10 mouse cellular contexts compared by ENCODE assay signal in genomic region chr9:54764091-54764490, GRCm38 (mm10). TPM values are rescaled to one million over a fixed set of nuclear protein-coding genes. Genes with fewer than 3 reads are reported as not detected.
A peak's percentile ranks its signal among the peaks of the same experiment; 100 is the strongest.
DNase-seq lines count a peak whose midpoint lies in the region; ATAC-seq and TF ChIP-seq lines count a peak whose summit lies in the region.
"Had no signal": no experiment of that assay in that cellular context is flagged by ENCODE, and none has a peak within 500 bp of the region (broad histone marks: within the 10 kb centered on the region; RNA-seq: fewer than 3 reads in every experiment).

No protein-coding gene starts in this region.

- no peak for TF ChIP-seq CTCF in E14TG2a.4 (conservative IDR thresholded peaks at IDR 0.05; ENCODE audit: low read length)

- H3K27ac ChIP-seq in heart, embryonic 10.5 days = no peak overlapping the region
- no peak overlapping the region for H3K27ac ChIP-seq in forebrain, embryonic 14.5 days (ENCODE audit: low read depth, low read length)
- H3K27ac ChIP-seq in limb, embryonic 15.5 days = no peak overlapping the region

- 16% methylated on average over 12 of the region's 12 CpGs for WGBS in heart, embryonic 10.5 days
- 19% methylated on average over 12 of the region's 12 CpGs for WGBS in forebrain, embryonic 14.5 days
- WGBS in limb, embryonic 15.5 days = 23% methylated on average over 12 of the region's 12 CpGs

- DNase-seq in heart, embryonic 10.5 days (ENCODE audit: low spot score) = no peak
- DNase-seq in heart, postnatal 10 days = no peak
- DNase-seq in forebrain, embryonic 14.5 days (ENCODE audit: low spot score) = no peak
- no peak for DNase-seq in right cerebral cortex, postnatal 25 days
- no peak for DNase-seq in layer of hippocampus, postnatal 10 days (ENCODE audit: low spot score in 2 of 2)
- DNase-seq in spleen, postnatal 10 days (ENCODE audit: low spot score in 2 of 2) = no peak
- DNase-seq: cerebellum, adult 11 months had no signal

- no peak overlapping the region; the same call in 1 of the 2 replicates for H3K9ac ChIP-seq in forebrain, embryonic 14.5 days (ENCODE audit: low read length)
- no peak overlapping the region for H3K9ac ChIP-seq in limb, embryonic 15.5 days

- ATAC-seq in forebrain, embryonic 14.5 days = no peak
- no peak for ATAC-seq in limb, embryonic 15.5 days (ENCODE audit: insufficient number of reproducible peaks, low FRiP score, low TSS enrichment, low read depth)

- H3K36me3 ChIP-seq in heart, embryonic 10.5 days = no peaks in the 10 kb centered on the region
- H3K36me3 ChIP-seq in E14TG2a.4 (ENCODE audit: insufficient read depth, low read length) = no peaks in the 10 kb centered on the region
- H3K36me3 ChIP-seq in forebrain, embryonic 14.5 days (ENCODE audit: control insufficient read depth, insufficient read depth, low read length) = no peaks in the 10 kb centered on the region
- 0 out of 2 replicates have a peak, but pooled peaks cover 3% of the 10 kb centered on the region for H3K36me3 ChIP-seq in limb, embryonic 15.5 days

- H3K4me3 ChIP-seq in heart, embryonic 10.5 days = peak overlapping the region; percentile 56
- H3K4me3 ChIP-seq in E14TG2a.4 (replicated peaks; ENCODE audit: low read length) = peak overlapping the region; percentile 78
- H3K4me3 ChIP-seq in forebrain, embryonic 14.5 days (ENCODE audit: low read depth, low read length) = peak overlapping the region; percentile 30; the same call in 1 of the 2 replicates
- H3K4me3 ChIP-seq in limb, embryonic 15.5 days = peak overlapping the region; percentile 53

- H3K4me1 ChIP-seq in heart, embryonic 10.5 days = peaks cover 30% of the 10 kb centered on the region
- H3K4me1 ChIP-seq in E14TG2a.4 (replicated peaks; ENCODE audit: low read depth, low read length) = peaks cover 21% of the 10 kb centered on the region
- H3K4me1 ChIP-seq in forebrain, embryonic 14.5 days (ENCODE audit: control insufficient read depth, insufficient read depth, low read length) = peaks cover 21% of the 10 kb centered on the region
- H3K4me1 ChIP-seq in limb, embryonic 15.5 days = peaks cover 17% of the 10 kb centered on the region

- peaks cover 81% of the 10 kb centered on the region for H3K27me3 ChIP-seq in heart, embryonic 10.5 days (ENCODE audit: insufficient read depth, poor library complexity, severe bottlenecking)
- peaks cover 96% of the 10 kb centered on the region for H3K27me3 ChIP-seq in E14TG2a.4 (ENCODE audit: insufficient read depth, low read length)
- peaks cover 41% of the 10 kb centered on the region for H3K27me3 ChIP-seq in forebrain, embryonic 14.5 days (replicated peaks; ENCODE audit: control insufficient read depth, insufficient read depth, low read length)
- peaks cover 36% of the 10 kb centered on the region for H3K27me3 ChIP-seq in limb, embryonic 15.5 days

- intact Hi-C loops in heart, postnatal 10 days (cut with DNase I) = no loop called here

- H3K4me2 ChIP-seq in forebrain, embryonic 14.5 days (ENCODE audit: low read length) = peak overlapping the region; percentile 68
- H3K4me2 ChIP-seq in limb, embryonic 15.5 days = peak overlapping the region; percentile 88

- H3K9me3 ChIP-seq in heart, embryonic 10.5 days = no peaks in the 10 kb centered on the region
- no peaks in the 10 kb centered on the region for H3K9me3 ChIP-seq in E14TG2a.4 (ENCODE audit: low read length)
- H3K9me3 ChIP-seq in forebrain, embryonic 14.5 days (replicated peaks; ENCODE audit: control insufficient read depth, low read length) = no peaks in the 10 kb centered on the region
- H3K9me3 ChIP-seq in limb, embryonic 15.5 days = no peaks in the 10 kb centered on the region

RNA-seq across cellular contexts. Expression of gene Crabp1, which starts 0.5 kb away (rescaled TPM):
- 63.7 and 204 TPM in 2 replicates for polyA plus RNA-seq in heart, embryonic 10.5 days (2016; fragmentation: Nextera tagmentation; extraction: Ambion mirVana)
- total RNA-seq in heart, postnatal 10 days (2021) = not detected
- polyA plus RNA-seq in forebrain, embryonic 14.5 days (2014; fragmentation: Nextera tagmentation; extraction: Ambion mirVana) = 44.7 and 51.7 TPM in 2 replicates
- 582 and 638 TPM in 2 replicates for polyA plus RNA-seq in limb, embryonic 15.5 days (2015; fragmentation: Nextera tagmentation; extraction: Ambion mirVana)
- total RNA-seq in layer of hippocampus, postnatal 10 days (2021) = 1 to 10 TPM; 5.5 to 5.7 TPM
- total RNA-seq: megakaryocyte, adult 5-6 weeks had no signal

RNA-seq across cellular contexts. Expression of gene Wdr61, which starts 29.8 kb away (rescaled TPM):
- polyA plus RNA-seq in heart, embryonic 10.5 days (2016; fragmentation: Nextera tagmentation; extraction: Ambion mirVana) = 130 and 151 TPM in 2 replicates
- total RNA-seq in heart, postnatal 10 days (2021) = 10 to 100 TPM; 39.7 to 45.6 TPM
- polyA plus RNA-seq in forebrain, embryonic 14.5 days (2014; fragmentation: Nextera tagmentation; extraction: Ambion mirVana) = 141 and 159 TPM in 2 replicates
- 150 and 151 TPM in 2 replicates for polyA plus RNA-seq in limb, embryonic 15.5 days (2015; fragmentation: Nextera tagmentation; extraction: Ambion mirVana)
- total RNA-seq in layer of hippocampus, postnatal 10 days (2021) = 10 to 100 TPM; 53.4 to 53.9 TPM
